Mouse (Mus musculus) T-helper 1 cell (primary cell): ENCODE measurements at regions not wholly inside any gene's neighbourhood (a gene's known extent, or its start where the extent isn't known, plus 50 kb on each side); places are given as distances from the start of the nearest gene placed in this dataset.

Experiments
- in situ Hi-C: fragments of 300-600 bp; cut with MboI, MseI; formaldehyde crosslinking; loops from one replicate; pipeline ENCODE4 v1.15.1; 2025; ENCODE audit warnings: high pct_unique_total_duplicates

DNA sequence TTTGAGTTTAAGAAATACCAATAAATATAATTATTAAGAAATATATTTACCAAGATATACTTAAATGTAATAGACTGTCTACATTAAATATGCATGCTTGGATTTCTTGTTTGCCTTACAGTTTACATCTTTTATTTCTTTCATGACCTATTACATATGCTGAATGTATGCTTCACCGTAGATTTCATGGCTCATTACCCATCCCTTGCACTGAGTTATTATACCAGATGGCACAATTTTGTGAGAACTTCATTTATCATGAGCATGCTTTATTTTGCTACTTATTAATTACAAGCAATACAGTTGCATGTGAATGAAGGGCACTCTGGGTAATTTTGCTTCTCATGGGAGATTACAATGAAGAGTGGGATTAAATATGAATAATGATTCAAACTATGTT is 856.0 kb upstream of the Nectin3 start:
- in situ Hi-C loops: no loop called here

- in situ Hi-C loops: no loop called here
Measured at GRCm38 (mm10) chr16:47394398-47394797, 889.1 kb upstream of the Dppa4 start.

GRCm38 (mm10) chr16:47407067-47407466 is 876.5 kb upstream of the Dppa4 start:
- in situ Hi-C loops: no loop called here

GRCm38 (mm10) chr16:47418680-47419252 is 864.8 kb upstream of the Dppa4 start:
- in situ Hi-C loops: no loop called here

GRCm38 (mm10) chr16:47445083-47445482 is 838.5 kb upstream of the Dppa4 start:
- in situ Hi-C loops: no loop called here

DNA sequence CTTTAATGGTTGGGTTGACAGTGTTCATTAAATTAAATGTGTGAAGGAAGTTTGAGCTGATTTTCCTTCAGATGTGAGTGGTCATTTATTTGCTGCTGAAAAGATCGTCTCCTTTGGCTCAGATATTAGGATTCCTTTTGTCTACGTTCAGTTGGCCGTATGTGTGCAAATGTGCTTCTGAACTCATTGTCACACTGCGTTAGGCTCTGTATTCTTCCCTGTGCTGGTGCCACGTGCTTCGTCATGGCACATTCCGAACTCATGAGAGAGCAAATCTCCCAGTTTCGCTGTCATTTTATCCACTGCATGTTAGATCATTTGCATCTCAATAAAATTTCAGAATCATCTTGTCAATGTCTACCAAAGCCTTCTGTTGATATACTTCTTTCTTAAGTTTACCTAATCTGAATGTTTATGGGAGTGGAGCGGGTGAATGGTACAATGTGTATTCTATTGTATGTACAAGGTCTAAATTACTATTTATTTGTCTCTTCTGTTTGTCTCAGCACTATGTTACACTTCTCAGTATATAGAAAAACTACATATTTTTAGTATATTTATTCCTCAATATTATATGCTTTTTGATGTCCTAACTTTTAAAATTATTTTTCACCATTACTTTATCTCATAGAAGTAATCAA is 808.0 kb upstream of the Dppa4 start:
- in situ Hi-C loops: no loop called here

GRCm38 (mm10) chr16:47482071-47482470 is 801.5 kb upstream of the Dppa4 start:
- in situ Hi-C loops: no loop called here

- in situ Hi-C loops: no loop called here
Measured at GRCm38 (mm10) chr16:47488525-47488924, 795.0 kb upstream of the Dppa4 start.

- in situ Hi-C loops: loop anchor here (25.0 kb wide), 1 partner anchor 1614 kb away; no protein-coding TSS in a partner anchor
Measured at GRCm38 (mm10) chr16:47525857-47526256, 757.7 kb upstream of the Dppa4 start.

DNA sequence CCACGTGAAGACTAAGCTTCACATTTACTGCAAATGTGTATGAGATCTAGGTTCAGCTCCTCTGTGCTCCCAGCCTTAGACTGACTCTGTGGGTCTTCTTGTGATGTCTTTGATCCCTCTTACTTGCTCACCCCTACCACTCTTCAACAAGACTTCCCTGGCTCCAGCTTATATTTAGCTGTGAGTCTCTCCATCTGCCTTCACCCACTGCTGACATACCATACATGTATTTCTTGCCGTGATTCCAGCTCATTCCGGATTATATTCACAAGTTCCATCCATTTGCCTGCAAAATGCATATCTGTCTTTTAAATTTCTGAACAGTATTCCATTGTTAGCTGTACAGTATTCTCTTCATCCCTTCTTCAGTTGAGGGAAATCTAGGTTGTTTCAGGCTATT is 756.9 kb upstream of the Dppa4 start:
- in situ Hi-C loops: loop anchor here (25.0 kb wide), 1 partner anchor 1614 kb away; no protein-coding TSS in a partner anchor

- in situ Hi-C loops: loop anchor here (25.0 kb wide), 1 partner anchor 1624 kb away; no protein-coding TSS in a partner anchor
Measured at GRCm38 (mm10) chr16:47536524-47536923, 747.0 kb upstream of the Dppa4 start.

DNA sequence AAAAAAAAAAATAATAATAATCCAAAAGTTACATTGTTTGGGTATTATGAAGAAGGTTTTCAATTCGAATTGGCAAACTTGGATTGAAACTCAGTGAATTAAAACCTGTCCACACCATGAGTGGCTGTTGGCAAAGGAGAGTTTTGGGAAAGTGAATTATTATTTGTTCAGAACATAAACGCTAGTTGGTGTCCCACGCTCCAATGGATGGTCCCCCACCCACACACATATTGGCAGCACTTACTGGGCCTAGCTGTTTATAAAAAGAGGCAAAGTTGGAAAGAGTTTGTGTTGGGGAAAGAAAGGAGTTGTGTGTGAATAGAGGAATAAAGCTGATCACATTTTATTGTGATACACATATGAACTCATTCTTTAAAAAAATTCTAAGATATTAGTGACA is 732.4 kb upstream of the Dppa4 start:
- in situ Hi-C loops: no loop called here

GRCm38 (mm10) chr16:47568051-47568450 is 715.5 kb upstream of the Dppa4 start:
- in situ Hi-C loops: no loop called here

DNA sequence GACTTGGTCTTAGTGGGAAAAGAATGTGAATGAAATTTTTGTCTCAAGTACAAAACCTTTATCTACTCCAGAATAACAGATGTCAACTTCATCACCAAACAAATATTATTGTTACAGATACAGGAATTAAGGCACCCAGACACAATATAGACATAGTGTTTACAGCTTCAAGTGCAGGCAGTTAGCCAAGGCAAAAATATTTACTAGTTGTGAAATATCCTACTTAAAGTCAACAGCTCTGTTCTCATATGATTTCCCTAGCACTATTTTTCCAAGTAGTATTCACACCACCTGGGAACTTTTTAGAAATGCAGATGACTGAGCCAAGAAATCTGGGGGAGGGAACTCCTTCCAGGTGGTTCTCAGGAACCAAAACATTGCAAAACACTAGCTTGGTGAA is 684.1 kb upstream of the Dppa4 start:
- in situ Hi-C loops: no loop called here
